Mouse (Mus musculus): ENCODE measurements at regions not wholly inside any gene's neighbourhood (a gene's known extent, or its start where the extent isn't known, plus 50 kb on each side); places are given as distances from the start of the nearest gene placed in this dataset.

DNA sequence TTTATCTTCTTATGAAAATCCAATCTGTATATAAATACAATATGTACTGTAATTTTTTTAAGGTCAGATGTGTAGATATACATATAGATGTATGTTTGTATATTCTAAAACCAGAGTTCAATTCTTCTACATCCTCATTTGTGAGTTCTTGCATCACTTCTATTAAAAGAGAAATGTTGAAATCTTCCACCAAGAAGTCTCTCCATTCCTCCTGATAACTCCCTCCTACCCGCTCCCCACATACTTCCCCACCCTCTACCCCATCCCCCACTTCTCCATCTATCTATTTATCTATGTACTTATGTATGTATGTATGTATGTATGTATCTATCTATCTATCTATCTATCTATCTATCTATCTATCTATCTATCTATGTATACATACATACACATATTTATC lies 285.3 kb downstream of the Lmo4 start:
- DNase-seq = no peak

DNA sequence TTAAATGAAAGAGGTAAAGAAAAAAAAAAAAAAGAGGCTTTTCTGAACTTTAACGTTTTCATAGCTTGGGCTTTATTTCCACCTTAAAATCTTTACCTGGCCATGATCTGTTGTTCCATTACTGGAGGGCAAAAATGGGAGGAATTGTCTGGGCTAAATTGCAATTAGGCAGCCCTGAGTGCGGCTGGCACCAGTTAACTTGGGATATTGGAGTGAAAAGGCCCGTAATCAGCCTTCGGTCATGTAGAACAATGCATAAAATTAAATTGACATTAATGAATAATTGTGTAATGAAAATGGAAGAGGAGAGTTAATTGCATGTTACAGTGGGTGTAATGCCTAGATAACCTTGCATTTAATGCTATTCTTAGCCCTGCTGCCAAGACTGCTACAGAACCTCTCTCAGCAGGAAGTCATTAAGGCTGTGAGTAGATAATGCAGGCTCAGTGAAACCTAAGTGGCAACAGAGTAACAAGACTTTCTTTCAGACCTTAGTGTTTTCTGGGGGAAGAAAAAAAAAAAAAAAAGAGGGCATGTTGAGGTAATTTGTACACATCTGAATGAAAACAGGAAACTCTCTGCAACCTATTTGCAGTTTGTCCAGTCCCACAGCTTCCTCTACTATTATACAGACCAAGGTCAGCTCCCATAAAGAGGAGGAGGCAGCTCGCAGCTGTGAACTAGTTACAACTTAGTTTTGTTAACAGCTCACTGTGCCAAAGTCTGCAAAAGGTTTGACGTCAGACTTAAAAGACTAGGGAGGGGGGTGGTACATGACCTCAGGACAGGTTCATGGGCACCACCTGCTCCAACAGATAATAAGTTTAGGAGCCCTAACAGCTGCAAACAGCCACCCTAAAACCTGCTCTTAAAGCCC lies 290.4 kb downstream of the Lmo4 start:
- no peak for DNase-seq

- no peak for DNase-seq
Measured at GRCm38 (mm10) chr3:143913044-143913574, 291.9 kb downstream of the Lmo4 start.

DNA sequence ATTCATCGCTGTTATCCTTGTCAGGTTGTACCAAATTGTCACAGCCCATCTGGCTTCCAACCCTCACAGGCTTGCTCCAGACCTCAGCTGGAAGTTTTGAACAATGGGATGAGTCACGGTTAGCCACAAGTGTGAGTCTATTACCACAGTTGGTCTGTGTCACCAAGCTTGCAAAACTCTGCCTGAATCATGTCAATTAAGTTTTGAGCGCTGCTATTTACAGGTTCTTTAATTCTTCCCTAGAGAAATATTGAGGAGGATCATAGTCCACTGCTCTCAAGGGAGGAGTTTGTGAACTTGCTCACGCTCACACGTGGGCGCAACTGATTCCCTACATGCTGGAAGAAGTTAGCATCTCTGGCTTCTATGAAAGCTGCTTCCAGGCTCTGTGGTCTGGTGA lies 292.6 kb downstream of the Lmo4 start:
- DNase-seq = no peak

GRCm38 (mm10) chr3:143909341-143909740 lies 295.7 kb downstream of the Lmo4 start:
- no peak for DNase-seq

DNA sequence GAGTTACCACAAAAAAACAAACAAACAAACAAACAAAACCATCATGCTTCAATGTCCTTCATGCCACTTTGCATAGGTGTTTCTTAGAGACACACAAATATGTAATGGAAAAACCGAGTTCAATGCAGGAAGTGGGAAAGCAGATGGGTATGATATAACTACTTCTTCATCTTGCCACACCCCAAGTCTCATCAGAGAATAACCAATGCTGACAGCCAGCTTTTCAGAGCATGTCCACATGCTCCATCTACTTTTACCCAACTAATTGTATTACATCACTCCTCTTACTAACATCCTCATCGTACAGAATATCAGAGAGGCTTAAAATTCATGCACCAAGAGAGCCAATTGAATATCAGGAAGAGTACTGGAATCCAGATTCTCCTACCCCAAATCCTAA lies 301.6 kb downstream of the Lmo4 start:
- DNase-seq = no peak

DNA sequence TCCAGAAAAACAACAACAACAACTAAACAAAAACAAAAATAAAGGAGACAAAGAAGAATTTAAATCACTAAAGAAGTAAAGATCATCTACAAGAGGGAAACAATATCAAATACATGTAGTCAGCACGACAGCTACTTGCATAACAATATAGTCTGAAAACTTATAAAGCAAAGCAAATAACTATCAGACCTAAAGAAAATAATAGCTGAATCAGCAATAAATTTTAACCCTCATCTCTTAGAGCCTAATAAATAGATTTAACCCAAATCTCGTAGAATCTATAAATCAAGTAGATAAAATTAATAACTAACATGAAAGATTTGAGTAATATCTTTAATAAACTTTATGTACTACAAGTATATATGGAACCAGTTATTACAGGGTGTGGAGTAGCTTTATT lies 324.2 kb downstream of the Lmo4 start:
- DNase-seq = no peak

- DNase-seq = no peak
Measured at GRCm38 (mm10) chr3:143873876-143874275, 331.1 kb downstream of the Lmo4 start.

DNA sequence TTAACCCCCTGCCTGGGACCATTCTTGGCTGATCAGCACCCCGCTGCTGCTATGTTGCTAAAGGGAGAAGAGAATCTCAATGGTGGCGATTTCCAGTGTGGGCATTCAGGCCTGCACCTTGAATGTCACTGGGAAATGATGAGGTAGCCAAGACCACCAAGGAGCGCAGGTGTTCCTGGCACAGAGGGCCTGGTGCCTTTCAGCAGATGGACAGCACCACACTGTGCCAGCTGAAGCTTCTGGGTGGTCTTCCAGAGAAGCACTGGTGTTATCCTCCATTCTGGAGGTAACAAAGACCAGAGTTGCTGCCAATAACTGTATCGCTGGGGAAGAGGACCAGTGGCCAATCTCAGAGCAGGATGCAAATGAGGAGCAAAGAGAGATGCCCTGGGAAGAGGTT lies 338.5 kb downstream of the Lmo4 start:
- DNase-seq = no peak

DNA sequence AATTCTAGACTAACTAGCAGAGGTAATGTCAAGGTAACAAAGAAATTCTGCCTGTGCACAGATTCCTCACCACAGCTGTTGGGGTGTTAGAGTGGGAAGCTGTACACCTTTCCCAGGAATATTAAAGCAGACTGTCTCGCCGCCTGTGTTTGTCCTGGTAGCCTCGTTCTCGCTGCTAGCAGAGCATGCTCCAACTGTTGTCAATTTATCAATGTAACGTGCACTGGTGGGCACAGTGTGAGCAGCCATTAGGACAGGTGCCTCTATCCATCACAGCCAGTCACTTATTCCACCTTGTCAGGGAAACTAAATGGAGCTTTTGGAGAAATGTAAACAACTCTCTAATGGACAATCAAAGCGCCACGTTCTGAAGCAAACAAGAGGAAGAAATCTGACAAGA lies 339.4 kb downstream of the Lmo4 start:
- no peak for DNase-seq

GRCm38 (mm10) chr3:143864490-143864889 lies 340.5 kb downstream of the Lmo4 start:
- DNase-seq = no peak

GRCm38 (mm10) chr3:143862531-143862930 lies 342.5 kb downstream of the Lmo4 start:
- DNase-seq = no peak

DNA sequence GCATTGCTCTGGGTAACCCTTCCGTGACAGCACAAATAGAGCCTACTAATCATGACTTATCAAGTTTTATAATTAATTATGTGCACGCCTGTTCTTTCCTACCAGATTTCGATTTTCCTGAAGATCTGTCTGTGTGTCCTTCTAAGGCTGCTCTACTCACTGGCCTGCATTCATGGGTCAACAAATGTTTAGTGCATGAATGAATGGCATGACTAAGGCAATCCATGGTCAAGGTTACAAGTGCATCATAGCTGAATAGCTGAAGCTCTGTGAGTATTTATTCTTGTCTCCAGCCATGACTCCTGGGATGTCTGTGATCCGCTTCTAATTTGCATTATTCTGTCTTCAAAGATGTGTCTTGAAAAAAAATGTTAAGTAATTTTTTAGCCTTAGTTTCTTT lies 343.2 kb downstream of the Lmo4 start:
- no peak for DNase-seq

DNA sequence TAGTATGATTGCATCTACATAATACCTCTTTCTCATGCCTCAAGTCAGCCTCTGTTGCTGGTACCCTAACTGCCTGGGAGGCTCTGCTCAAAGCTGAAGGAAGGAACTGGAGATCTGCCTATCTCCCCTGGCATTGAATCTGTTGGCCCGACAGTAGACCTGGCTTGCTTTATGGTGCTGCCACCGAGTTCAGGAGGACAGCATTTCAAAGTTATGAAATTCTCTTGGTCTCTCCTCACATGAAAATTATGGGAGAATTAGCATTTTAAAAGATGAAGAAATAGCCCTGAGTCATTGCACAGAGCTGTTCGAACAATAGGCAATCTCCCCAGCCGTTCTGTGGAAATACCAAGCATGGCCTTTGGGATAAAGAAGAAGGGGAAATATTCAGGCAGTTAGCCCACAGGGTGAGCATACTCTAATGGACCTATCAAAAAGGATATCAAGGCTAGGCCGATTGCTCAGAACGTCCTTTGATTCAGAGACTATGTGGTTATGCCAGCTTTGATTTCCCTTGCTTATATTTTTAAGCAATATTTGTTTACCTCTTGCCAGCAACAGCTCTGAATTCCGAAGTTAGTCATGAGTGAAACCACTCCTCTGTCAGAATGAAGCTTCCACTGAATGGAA lies 369.3 kb downstream of the Lmo4 start:
- no peak for DNase-seq

- no peak for DNase-seq
Measured at GRCm38 (mm10) chr3:143834725-143835124, 370.3 kb downstream of the Lmo4 start.

GRCm38 (mm10) chr3:143823395-143823777 lies 381.6 kb downstream of the Lmo4 start:
- DNase-seq = no peak

DNA sequence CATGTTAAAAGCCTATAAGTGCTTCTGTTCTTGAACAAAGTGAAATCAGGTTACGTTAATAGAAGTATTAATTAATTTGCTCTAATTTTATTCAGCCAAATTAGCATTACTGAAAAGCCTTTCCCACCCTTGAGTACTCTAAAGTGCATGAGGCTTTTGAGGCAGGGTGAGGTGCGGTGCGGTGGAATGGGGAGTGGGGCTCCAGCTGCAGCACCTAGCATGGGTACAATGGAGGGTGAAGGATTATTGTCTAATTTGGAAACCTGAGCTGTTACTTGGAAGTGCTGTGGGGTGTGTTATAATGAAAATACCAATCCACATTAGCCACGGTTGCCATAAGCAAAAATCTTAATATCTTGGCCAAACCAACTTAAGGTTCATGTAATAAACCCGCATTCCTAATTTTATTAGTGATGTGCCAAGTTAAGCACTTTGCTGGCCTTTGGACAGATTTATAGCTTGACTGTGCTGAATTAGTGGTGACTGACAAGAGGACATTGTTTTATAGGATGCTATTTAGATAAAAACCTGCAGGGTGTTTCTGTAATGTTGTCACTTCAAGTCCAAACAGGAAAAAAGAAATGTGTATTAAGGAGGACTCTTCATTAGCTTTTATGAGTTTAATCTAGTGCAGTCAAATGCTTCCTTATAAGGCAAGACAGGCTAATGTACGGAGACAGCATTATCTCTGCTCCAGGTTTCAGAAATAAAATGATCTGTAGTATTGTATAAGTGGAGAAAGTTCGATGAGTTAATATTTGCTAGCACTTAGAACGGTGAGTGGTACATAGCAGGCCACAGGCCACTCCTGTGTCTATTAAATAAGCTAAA lies 382.2 kb downstream of the Lmo4 start:
- DNase-seq = no peak

GRCm38 (mm10) chr3:143807544-143807943 lies 397.5 kb downstream of the Lmo4 start:
- DNase-seq = no peak

- no peak for DNase-seq
Measured at GRCm38 (mm10) chr3:143806940-143807339, 398.1 kb downstream of the Lmo4 start.

- no peak for DNase-seq
Measured at GRCm38 (mm10) chr3:143797850-143798249, 407.2 kb downstream of the Lmo4 start.

GRCm38 (mm10) chr3:143790905-143791304 lies 414.1 kb downstream of the Lmo4 start:
- no peak for DNase-seq

DNA sequence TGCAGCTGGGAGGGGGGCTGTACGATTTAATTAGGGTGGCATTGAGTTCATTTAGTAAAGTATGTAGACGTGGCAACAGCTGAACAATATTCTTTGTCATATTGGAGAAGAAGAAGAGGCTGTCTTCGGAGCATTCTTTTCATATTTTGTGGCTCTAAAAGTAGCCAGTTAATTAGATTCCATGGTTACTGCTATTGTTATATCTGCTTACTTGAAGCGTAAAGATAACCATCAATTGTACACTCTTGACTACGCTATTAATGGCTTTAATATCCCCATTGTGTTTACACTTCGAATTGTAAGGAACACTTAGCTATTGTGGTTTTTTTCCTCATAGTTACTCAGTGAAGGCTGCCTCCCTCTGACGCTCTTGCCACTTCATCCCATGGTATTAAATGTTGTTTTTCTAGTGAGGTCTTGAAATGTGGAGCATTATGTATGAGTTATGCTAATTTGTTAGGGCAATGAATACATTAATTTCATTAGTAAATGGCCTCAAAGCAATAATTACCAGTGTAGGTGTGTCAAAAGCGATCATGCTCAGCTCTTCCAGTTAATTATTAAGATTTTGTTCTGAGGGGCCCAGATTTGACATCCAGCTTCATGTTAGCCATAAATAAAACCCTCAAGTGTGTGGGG lies 415.0 kb downstream of the Lmo4 start:
- no peak for DNase-seq

DNA sequence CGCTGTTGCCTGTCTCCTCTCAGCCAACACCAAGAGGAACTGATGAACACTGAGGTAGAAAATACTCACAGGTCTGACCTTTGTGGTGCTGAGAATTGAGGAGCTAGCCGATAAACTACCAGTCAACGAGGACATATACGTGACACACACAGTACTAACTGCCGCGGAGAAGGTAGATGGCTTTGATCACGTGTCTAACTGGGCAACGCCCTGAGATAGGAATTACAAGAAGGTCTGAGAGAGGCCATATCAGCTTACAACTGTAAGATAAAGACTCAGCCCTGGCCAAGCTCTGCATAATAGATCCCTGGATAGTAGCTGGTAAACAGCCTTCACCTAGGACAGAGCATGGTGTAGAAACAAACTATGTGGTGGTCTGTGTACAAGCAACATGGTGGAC lies 418.1 kb downstream of the Lmo4 start:
- DNase-seq = no peak

Data from cerebellum, adult 9-11 months (tissue).